Mouse (Mus musculus) v-Abl transformed pro-B cells (cell line): ENCODE results near the gene Mapkapk3.

Experiments
- in situ Hi-C, 2 experiments: fragments of 400-800 bp; cut with MboI; formaldehyde crosslinking; loops; one replicate each; pipeline ENCODE4 v1.15.1; 2025; ENCODE audit not compliant: unreplicated experiment in 2 of 2

Gene Mapkapk3

GRCm38 (mm10) chr9:107250416-107251337 lies 39.0 kb downstream of the Mapkapk3 start:
- in situ Hi-C loops: no loop called here

DNA sequence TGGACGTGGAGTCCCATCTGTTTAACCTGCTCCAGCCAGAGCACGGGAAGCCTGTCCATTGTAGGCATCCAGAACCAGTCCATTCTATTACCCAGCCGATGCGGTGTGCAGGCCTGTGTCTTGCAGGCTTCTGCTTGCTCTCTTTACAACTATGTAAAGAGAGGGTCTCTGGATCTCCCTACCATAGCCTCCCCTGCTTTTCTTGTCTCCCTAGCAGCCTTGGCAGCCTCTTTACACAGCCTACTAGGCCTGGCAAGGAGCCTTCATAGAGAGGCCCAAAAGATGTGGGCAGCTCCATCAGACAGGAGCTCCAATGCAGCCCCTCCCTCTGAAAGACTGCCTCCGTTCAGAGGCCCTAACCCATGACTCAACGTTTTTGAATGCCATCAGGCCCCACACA lies 40.5 kb downstream of the Mapkapk3 start:
- in situ Hi-C loops: loop anchor here (5.0 to 25.0 kb wide), 4 partner anchors 43 to 347 kb away; no protein-coding TSS in a partner anchor

DNA sequence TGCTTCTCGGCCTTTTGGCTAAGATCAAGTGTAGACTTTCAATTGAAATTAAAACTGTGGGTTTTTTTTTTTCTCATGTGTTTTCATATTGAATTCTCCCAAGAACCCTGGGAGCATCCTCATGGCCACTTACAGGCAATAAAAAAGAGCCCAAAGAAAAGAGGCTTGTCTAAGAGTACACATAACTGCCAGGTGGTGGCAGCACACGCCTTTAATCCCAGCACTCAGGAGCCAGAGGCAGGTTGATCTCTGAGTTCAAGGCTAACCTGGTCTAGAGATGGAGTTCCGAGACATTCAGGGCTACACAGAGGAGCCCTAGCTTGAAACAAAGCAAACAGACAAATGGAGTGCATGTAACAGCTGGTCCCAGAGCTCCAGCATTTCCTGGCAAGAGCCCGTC lies 43.5 kb downstream of the Mapkapk3 start:
- in situ Hi-C loops: loop anchor here (5.0 to 25.0 kb wide), 4 partner anchors 46 to 344 kb away; no protein-coding TSS in a partner anchor

DNA sequence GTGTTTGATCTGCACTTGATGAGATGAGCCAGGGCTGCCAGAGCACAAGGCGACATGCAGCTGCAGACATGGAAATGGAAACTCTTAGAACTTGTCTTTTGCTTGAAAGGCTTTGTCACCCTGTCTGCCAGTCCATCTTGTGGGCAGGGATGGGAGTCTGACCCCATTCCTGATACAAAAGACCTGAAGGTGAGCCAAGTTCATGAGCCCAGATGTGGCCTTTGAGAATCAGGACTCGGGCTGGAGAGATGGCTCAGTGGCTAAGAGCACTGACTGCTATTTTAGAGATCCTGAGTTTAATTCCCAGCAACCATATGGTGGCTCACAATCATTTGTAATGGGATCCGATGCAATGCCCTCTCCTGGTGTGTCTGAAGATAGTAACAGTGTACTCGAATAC lies 44.4 kb downstream of the Mapkapk3 start:
- in situ Hi-C loops: loop anchor here (5.0 to 25.0 kb wide), 4 partner anchors 47 to 343 kb away; no protein-coding TSS in a partner anchor

DNA sequence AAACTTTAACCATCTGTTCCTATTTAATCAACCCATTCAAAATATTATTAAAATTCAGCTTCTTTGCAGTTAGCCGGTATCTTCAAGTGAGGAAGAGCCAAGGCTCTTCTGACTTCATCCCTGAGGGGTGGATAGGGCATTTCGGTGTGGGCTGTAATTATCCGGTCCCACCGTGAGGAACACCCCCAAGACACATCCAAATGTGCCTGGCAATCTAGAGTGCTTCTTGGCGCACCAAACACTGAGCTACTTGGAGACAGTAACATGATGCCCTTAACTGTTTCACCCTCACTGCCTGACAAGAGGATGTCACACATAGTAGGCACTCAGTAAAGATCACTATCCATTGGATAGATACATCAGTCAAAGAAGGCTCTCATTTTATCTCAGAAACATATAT lies 53.5 kb downstream of the Mapkapk3 start:
- in situ Hi-C loops: loop anchor here (25.0 kb wide), 1 partner anchor 276 kb away; no protein-coding TSS in a partner anchor

- in situ Hi-C loops: loop anchor here (25.0 kb wide), 1 partner anchor 277 kb away; no protein-coding TSS in a partner anchor
Observed at GRCm38 (mm10) chr9:107235261-107235660, 54.4 kb downstream of the Mapkapk3 start.

DNA sequence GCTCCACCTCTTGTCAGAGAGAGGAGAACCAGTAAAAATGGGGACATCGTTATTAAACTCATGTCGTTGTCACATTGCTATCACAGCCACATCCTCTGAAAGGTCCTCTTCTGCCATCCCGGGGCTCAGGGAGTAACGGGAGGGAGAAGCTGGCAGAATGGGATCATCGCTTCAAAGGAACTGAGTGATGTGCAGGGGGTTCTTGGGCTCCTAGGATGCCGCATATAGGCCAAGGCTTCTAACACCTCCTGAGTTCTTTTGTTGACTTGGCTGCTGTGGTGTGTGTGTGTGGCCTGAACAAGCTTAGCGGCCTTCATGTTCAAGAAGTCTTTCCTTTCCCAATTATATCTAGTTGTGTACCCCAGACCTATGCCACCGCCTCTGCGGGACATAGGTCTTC lies 57.5 kb downstream of the Mapkapk3 start:
- in situ Hi-C loops: loop anchor here (25.0 kb wide), 1 partner anchor 280 kb away; no protein-coding TSS in a partner anchor

DNA sequence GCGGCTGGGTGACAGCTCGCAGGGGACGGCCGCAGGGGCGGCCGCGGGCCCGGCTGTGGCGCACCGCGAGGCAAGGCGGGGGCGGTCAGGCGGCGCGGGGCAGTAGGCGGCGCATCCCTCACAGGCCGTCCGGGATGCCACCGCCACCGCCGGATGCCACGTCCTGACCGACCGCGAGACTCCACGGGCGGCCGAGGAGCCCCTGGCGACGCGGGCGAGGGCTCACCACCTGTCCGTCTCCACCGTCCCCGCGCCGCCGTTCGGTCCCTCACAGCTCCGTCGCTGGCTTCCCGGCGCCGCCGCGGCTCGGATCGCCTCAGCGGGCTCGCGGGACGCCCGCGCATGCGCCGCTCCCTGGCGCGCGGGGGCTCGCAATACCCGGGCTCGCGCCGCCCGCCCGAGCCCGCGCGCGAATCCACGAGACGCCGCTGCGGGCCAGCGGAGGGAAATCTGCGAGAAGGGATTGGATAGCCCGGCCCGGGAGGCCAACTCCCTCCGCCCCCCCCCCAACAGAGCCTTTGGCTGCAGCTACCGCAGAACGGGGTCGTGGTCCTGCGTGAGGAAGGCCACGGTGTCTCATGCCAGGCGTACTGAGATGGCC lies 58.0 kb downstream of the Mapkapk3 start, which contains the start of gene Dock3:
Gene Dock3 (minus strand): TSS at position 371 of the 601 bp plus-strand sequence.
- in situ Hi-C loops: loop anchor here (25.0 kb wide), 1 partner anchor 281 kb away; no protein-coding TSS in a partner anchor

GRCm38 (mm10) chr9:107230991-107231538 lies 58.6 kb downstream of the Mapkapk3 start:
- in situ Hi-C loops: loop anchor here (25.0 kb wide), 1 partner anchor 281 kb away; no protein-coding TSS in a partner anchor

GRCm38 (mm10) chr9:107224597-107224996 lies 65.1 kb downstream of the Mapkapk3 start:
- in situ Hi-C loops: no loop called here
